Mouse (Mus musculus) liver, postnatal 0 days (tissue): ENCODE data around the gene Elovl3. TPM values are rescaled to one million over a fixed set of nuclear protein-coding genes. Genes with fewer than 3 reads are reported as not detected.

Source experiments
- ATAC-seq: fragments of 200-750 bp; cut with Nextera tagmentation; 2 replicates; pipeline ENCODE4 v1.8.0; 2017; ENCODE audit warnings: mild to moderate bottlenecking, moderate library complexity
- DNase-seq: peaks from one replicate; pipeline ENCODE4 v3.0.0-alpha.2; 2016
- H3K27ac ChIP-seq: fragments of 300-500 bp; sonication (generic); 2 replicates; pipeline ENCODE4 v1.5.1; 2014; ENCODE audit warnings: antibody characterized with exemption, moderate library complexity, mild to moderate bottlenecking, low read depth
- H3K27me3 ChIP-seq: fragments of 300-500 bp; sonication (generic); 2 replicates; pipeline ENCODE4 v1.6.1; 2014; ENCODE audit warnings: low read length, control low read depth, mixed read lengths; ENCODE audit not compliant: insufficient read depth
- H3K36me3 ChIP-seq: fragments of 300-500 bp; sonication (generic); replicated peaks from 2 replicates; pipeline ENCODE4 v1.6.1; 2014; ENCODE audit warnings: mild to moderate bottlenecking, control low read depth, low read length, moderate library complexity, mixed read lengths; ENCODE audit not compliant: insufficient read depth
- H3K4me1 ChIP-seq: fragments of 300-500 bp; sonication (generic); 2 replicates; pipeline ENCODE4 v1.6.1; 2014; ENCODE audit warnings: antibody characterized with exemption, mild to moderate bottlenecking, control low read depth; ENCODE audit not compliant: insufficient read depth
- H3K4me2 ChIP-seq: fragments of 300-500 bp; sonication (generic); 2 replicates; pipeline ENCODE4 v1.6.1; 2014; ENCODE audit warnings: low read depth, mild to moderate bottlenecking, low read length, moderate library complexity, mixed read lengths
- H3K4me3 ChIP-seq: fragments of 300-500 bp; sonication (generic); 2 replicates; pipeline ENCODE4 v1.5.1; 2014; ENCODE audit warnings: low read depth, low read length
- H3K9ac ChIP-seq: fragments of 300-500 bp; sonication (generic); replicated peaks from 2 replicates; pipeline ENCODE4 v1.6.1; 2014; ENCODE audit warnings: mild to moderate bottlenecking, moderate library complexity
- H3K9me3 ChIP-seq: fragments of 300-500 bp; sonication (generic); 2 replicates; pipeline ENCODE4 v1.6.1; 2016; ENCODE audit warnings: mild to moderate bottlenecking, control low read depth, low read length, mixed read lengths
- CTCF ChIP-seq: sonication (generic); IDR thresholded peaks from 2 replicates; pipeline ENCODE4 v1.5.1; 2016; ENCODE audit warnings: antibody characterized with exemption, low read depth
- EP300 ChIP-seq: IDR thresholded peaks from 2 replicates; pipeline ENCODE4 v1.6.1; 2016; ENCODE audit warnings: antibody characterized with exemption, low read depth, mild to moderate bottlenecking
- WGBS: fragments of 180-500 bp; shearing (Covaris S2); extraction: QIAGEN DNeasy Blood & Tissue Kit; methylation state at CpG from one replicate; pipeline ENCODE4 v1.1.7; 2014; ENCODE audit not compliant: insufficient replicate concordance; 5-methylcytosine and 5-hydroxymethylcytosine counted together
- polyA plus RNA-seq: library from polyadenylated mRNA; unstranded; fragments of >200 nt; fragmentation: Nextera tagmentation; extraction: Ambion mirVana; gene quantifications from 2 replicates; pipeline ENCODE4 v1.2.1, GENCODE M21; 2015

Gene Elovl3
- polyA plus RNA-seq, 1 experiment from 2014 or later = 0.26 TPM

- H3K4me2 ChIP-seq = no peak overlapping the region
- TF ChIP-seq CTCF = no peak
- no peak for TF ChIP-seq EP300
- no peaks in the 10 kb centered on the region for H3K4me1 ChIP-seq
- no peaks in the 10 kb centered on the region for H3K27me3 ChIP-seq
- DNase-seq = no peak
- H3K9me3 ChIP-seq = no peaks in the 10 kb centered on the region
- H3K9ac ChIP-seq = no peak overlapping the region
- no peak for ATAC-seq
- WGBS = 83% methylated on average over 3 of the region's 3 CpGs
- peaks cover 29% of the 10 kb centered on the region for H3K36me3 ChIP-seq
- H3K27ac ChIP-seq = no peak overlapping the region
- no peak overlapping the region for H3K4me3 ChIP-seq
These were observed 37.7 kb downstream of the Elovl3 start for GRCm38 (mm10) chr19:46169396-46169795.

GRCm38 (mm10) chr19:46169913-46170312 lies 38.2 kb downstream of the Elovl3 start:
- no peak overlapping the region for H3K4me3 ChIP-seq
- WGBS = 63% methylated on average over 1 of the region's 1 CpGs
- H3K9me3 ChIP-seq = no peaks in the 10 kb centered on the region
- no peak overlapping the region for H3K27ac ChIP-seq
- no peak overlapping the region for H3K4me2 ChIP-seq
- H3K27me3 ChIP-seq = no peaks in the 10 kb centered on the region
- TF ChIP-seq CTCF = no peak
- no peak for TF ChIP-seq EP300
- DNase-seq (no peak), ATAC-seq (no peak)
- H3K36me3 ChIP-seq = peaks cover 28% of the 10 kb centered on the region
- no peaks in the 10 kb centered on the region for H3K4me1 ChIP-seq
- no peak overlapping the region for H3K9ac ChIP-seq

- Histone ChIP-seq H3K27me3 (no peaks in the 10 kb centered on the region), H3K36me3 (peaks cover 17% of the 10 kb centered on the region), H3K4me2 (no peak overlapping the region), H3K9me3 (no peaks in the 10 kb centered on the region), H3K27ac (no peak overlapping the region), H3K4me3 (no peak overlapping the region), H3K4me1 (no peaks in the 10 kb centered on the region), H3K9ac (no peak overlapping the region)
- no peak for ATAC-seq
- 64% methylated on average over 5 of the region's 5 CpGs for WGBS
- no peak for DNase-seq
- no peak for TF ChIP-seq CTCF
- no peak for TF ChIP-seq EP300
These were observed 40.8 kb downstream of the Elovl3 start for GRCm38 (mm10) chr19:46172541-46172940.

- Histone ChIP-seq H3K9me3 (no peaks in the 10 kb centered on the region), H3K9ac (no peak overlapping the region), H3K27ac (no peak overlapping the region), H3K27me3 (no peaks in the 10 kb centered on the region), H3K36me3 (peaks cover 18% of the 10 kb centered on the region), H3K4me3 (no peak overlapping the region), H3K4me2 (no peak overlapping the region), H3K4me1 (no peaks in the 10 kb centered on the region)
- DNase-seq (no peak), ATAC-seq (no peak)
- TF ChIP-seq EP300 = no peak
- TF ChIP-seq CTCF = no peak
These were observed 43.5 kb downstream of the Elovl3 start for GRCm38 (mm10) chr19:46175173-46175572.

GRCm38 (mm10) chr19:46177046-46177445 lies 45.3 kb downstream of the Elovl3 start:
- Histone ChIP-seq H3K36me3 (0 out of 2 replicates have a peak, but pooled peaks cover 3% of the 10 kb centered on the region), H3K9me3 (no peaks in the 10 kb centered on the region), H3K27ac (no peak overlapping the region), H3K9ac (no peak overlapping the region), H3K4me1 (no peaks in the 10 kb centered on the region), H3K27me3 (no peaks in the 10 kb centered on the region), H3K4me3 (no peak overlapping the region), H3K4me2 (no peak overlapping the region)
- WGBS = 59% methylated on average over 5 of the region's 5 CpGs
- ATAC-seq = no peak
- DNase-seq = no peak
- no peak for TF ChIP-seq CTCF
- TF ChIP-seq EP300 = no peak

GRCm38 (mm10) chr19:46180274-46180673 lies 48.6 kb downstream of the Elovl3 start:
- WGBS = 75% methylated on average over 2 of the region's 2 CpGs
- no peak for TF ChIP-seq CTCF
- no peak for TF ChIP-seq EP300
- H3K4me1 ChIP-seq = no peaks in the 10 kb centered on the region
- no peak overlapping the region for H3K9ac ChIP-seq
- DNase-seq (no peak), ATAC-seq (no peak)
- no peaks in the 10 kb centered on the region for H3K27me3 ChIP-seq
- H3K4me2 ChIP-seq = no peak overlapping the region
- no peak overlapping the region for H3K27ac ChIP-seq
- no peaks in the 10 kb centered on the region for H3K9me3 ChIP-seq
- 0 out of 2 replicates have a peak, but pooled peaks cover 3% of the 10 kb centered on the region for H3K36me3 ChIP-seq
- H3K4me3 ChIP-seq = no peak overlapping the region

- Histone ChIP-seq H3K9ac (no peak overlapping the region), H3K4me3 (no peak overlapping the region), H3K4me1 (no peaks in the 10 kb centered on the region; the same call in 1 of the 2 replicates), H3K9me3 (no peaks in the 10 kb centered on the region), H3K27ac (no peak overlapping the region), H3K4me2 (no peak overlapping the region), H3K27me3 (no peaks in the 10 kb centered on the region), H3K36me3 (0 out of 2 replicates have a peak, but pooled peaks cover 3% of the 10 kb centered on the region)
- no peak for DNase-seq
- TF ChIP-seq EP300 = no peak
- no peak for TF ChIP-seq CTCF
- no peak for ATAC-seq
- WGBS = 84% methylated on average over 3 of the region's 3 CpGs
These were observed 50.5 kb downstream of the Elovl3 start for GRCm38 (mm10) chr19:46182241-46182640.

Other genes with a start within 250 kb of the Elovl3 start
- 3.1 and 3.5 TPM in 2 replicates for gene Armh3, start 133.4 kb upstream of the Elovl3 start, polyA plus RNA-seq
- gene Hps6, start 128.4 kb upstream of the Elovl3 start, polyA plus RNA-seq = 2.0 and 2.2 TPM in 2 replicates
- 7.7 and 8.1 TPM in 2 replicates for gene Pprc1, start 87.0 kb upstream of the Elovl3 start, polyA plus RNA-seq
- gene Ldb1, start 86.7 kb upstream of the Elovl3 start, polyA plus RNA-seq = 32.3 and 34.4 TPM in 2 replicates
- gene Nolc1, start 56.0 kb upstream of the Elovl3 start, polyA plus RNA-seq = 23.1 and 26.9 TPM in 2 replicates
- 0.19 TPM in 1 of 2 replicates, not detected in the other for gene Pitx3, start 16.4 kb downstream of the Elovl3 start, polyA plus RNA-seq
- 9.8 and 12.0 TPM in 2 replicates for gene Gbf1, start 20.6 kb downstream of the Elovl3 start, polyA plus RNA-seq
- gene Nfkb2, start 172.4 kb downstream of the Elovl3 start, polyA plus RNA-seq = 2.9 and 3.5 TPM in 2 replicates
- gene Psd, start 195.3 kb downstream of the Elovl3 start, polyA plus RNA-seq = 1.9 and 2.0 TPM in 2 replicates
- 8.6 and 8.8 TPM in 2 replicates for gene Fbxl15, start 196.3 kb downstream of the Elovl3 start, polyA plus RNA-seq
- gene Cuedc2, start 206.8 kb downstream of the Elovl3 start, polyA plus RNA-seq = 52.4 and 53.8 TPM in 2 replicates
- gene Mfsd13a, start 209.2 kb downstream of the Elovl3 start, polyA plus RNA-seq = 3.4 and 3.9 TPM in 2 replicates
- 0.75 and 1.0 TPM in 2 replicates for gene 2310034G01Rik, start 218.4 kb downstream of the Elovl3 start, polyA plus RNA-seq